Mouse (Mus musculus): Measurements from ENCODE around the gene H2al1i. TPM values are rescaled to one million over a fixed set of nuclear protein-coding genes. Genes with fewer than 3 reads are reported as not detected.

H2al1i gene
- total RNA-seq, 2 experiments from 2014 or later, result not detected

Other genes starting within 250 kb of the H2al1i start
- gene H2al1a, start 25.4 kb upstream of the H2al1i start, total RNA-seq (2021), result not detected
- not detected for gene H2al1b, start 22.2 kb upstream of the H2al1i start, total RNA-seq (2021)
- gene H2al1c, start 19.0 kb upstream of the H2al1i start, total RNA-seq (2021), result not detected
- gene H2al1d, start 15.8 kb upstream of the H2al1i start, total RNA-seq (2021), result not detected
- not detected for gene H2al1e, start 12.7 kb upstream of the H2al1i start, total RNA-seq (2021)
- not detected for gene H2al1f, start 9.5 kb upstream of the H2al1i start, total RNA-seq (2021)
- gene H2al1g, start 6.4 kb upstream of the H2al1i start, total RNA-seq (2021), result not detected
- not detected for gene H2al1h, start 3.2 kb upstream of the H2al1i start, total RNA-seq (2021)
- not detected for gene H2al1j, start 3.2 kb downstream of the H2al1i start, total RNA-seq (2021)

Data from gastrocnemius, postnatal 4 days (tissue).